Mouse (Mus musculus) left cerebral cortex, postnatal 10 days (tissue): ENCODE measurements at regions not wholly inside any gene's neighbourhood (a gene's known extent, or its start where the extent isn't known, plus 50 kb on each side); places are given as distances from the start of the nearest gene placed in this dataset.

Experiments
- DNase-seq, 2 experiments: peaks; one replicate each; pipeline ENCODE4 v3.0.0; 2021 to 2022; ENCODE audit warnings: low spot score in 2 of 2, mixed read lengths in 1 of 2; ENCODE audit errors: extremely low spot score in 1 of 2
- intact Hi-C: fragments of 180-260 bp; cut with DNase I; formaldehyde crosslinking; loops from one replicate; pipeline ENCODE4 v1.15.1; 2025

- intact Hi-C loops: no loop called here
- peak in 1 of 2 experiments; percentile 4 for DNase-seq
Measured at GRCm38 (mm10) chr10:17023571-17024293, 699.3 kb upstream of the Cited2 start.

- intact Hi-C loops: no loop called here
Measured at GRCm38 (mm10) chr10:17024294-17024665, 698.7 kb upstream of the Cited2 start.

GRCm38 (mm10) chr10:17034892-17035775, 687.9 kb upstream of the Cited2 start:
- DNase-seq: no peak
- intact Hi-C loops: no loop called here

More at GRCm38 (mm10) chr10:17024294-17024665, 698.7 kb upstream of the Cited2 start:
- no peak for DNase-seq

GRCm38 (mm10) chr10:17038259-17039043, 684.6 kb upstream of the Cited2 start:
- intact Hi-C loops: no loop called here
- DNase-seq: no peak

- DNase-seq: no peak
- intact Hi-C loops: no loop called here
Measured at GRCm38 (mm10) chr10:17042090-17042489, 680.9 kb upstream of the Cited2 start.

GRCm38 (mm10) chr10:17042973-17043372, 680.0 kb upstream of the Cited2 start:
- no peak for DNase-seq
- intact Hi-C loops: no loop called here

- no peak for DNase-seq
- intact Hi-C loops: no loop called here
Measured at GRCm38 (mm10) chr10:17046765-17047164, 676.3 kb upstream of the Cited2 start.

GRCm38 (mm10) chr10:17072906-17073305, 650.1 kb upstream of the Cited2 start:
- no peak for DNase-seq
- intact Hi-C loops: no loop called here

- DNase-seq: no peak
- intact Hi-C loops: no loop called here
Measured at GRCm38 (mm10) chr10:17074013-17074401, 649.0 kb upstream of the Cited2 start.

GRCm38 (mm10) chr10:17074402-17075027, 648.5 kb upstream of the Cited2 start:
- no peak for DNase-seq
- intact Hi-C loops: loop anchor here (5.0 kb wide), 1 partner anchor 648 kb away; the partner anchor contains the start of gene Cited2

- intact Hi-C loops: loop anchor here (5.0 kb wide), 1 partner anchor 647 kb away; the partner anchor contains the start of gene Cited2
- DNase-seq: peak in 1 of 2 experiments; percentile 7
Measured at GRCm38 (mm10) chr10:17075147-17075546, 647.9 kb upstream of the Cited2 start.

- intact Hi-C loops: loop anchor here (5.0 kb wide), 1 partner anchor 647 kb away; the partner anchor contains the start of gene Cited2
- no peak for DNase-seq
Measured at GRCm38 (mm10) chr10:17075576-17075975, 647.4 kb upstream of the Cited2 start.

- DNase-seq: no peak
- intact Hi-C loops: loop anchor here (5.0 kb wide), 1 partner anchor 646 kb away; the partner anchor contains the start of gene Cited2
Measured at GRCm38 (mm10) chr10:17076186-17076585, 646.8 kb upstream of the Cited2 start.

GRCm38 (mm10) chr10:17077580-17077979, 645.4 kb upstream of the Cited2 start:
- intact Hi-C loops: loop anchor here (5.0 kb wide), 1 partner anchor 645 kb away; the partner anchor contains the start of gene Cited2
- no peak for DNase-seq

- DNase-seq: no peak
- intact Hi-C loops: no loop called here
Measured at GRCm38 (mm10) chr10:17080818-17081217, 642.2 kb upstream of the Cited2 start.

GRCm38 (mm10) chr10:17082926-17083325, 640.1 kb upstream of the Cited2 start:
- intact Hi-C loops: no loop called here
- no peak for DNase-seq

GRCm38 (mm10) chr10:17102065-17102464, 621.0 kb upstream of the Cited2 start:
- intact Hi-C loops: no loop called here
- no peak for DNase-seq

- intact Hi-C loops: no loop called here
- DNase-seq: no peak
Measured at GRCm38 (mm10) chr10:17103416-17103815, 619.6 kb upstream of the Cited2 start.
